Mouse (Mus musculus) lung, postnatal 36 days (tissue): ENCODE data around the gene Slc29a3.
"Not testable (repeated sequence)": the region's sequence is repeated elsewhere in the genome, so short reads cannot be mapped to it uniquely, and the experiment has no call there.

ENCODE experiments used
- DNase-seq: peaks from one replicate; pipeline ENCODE4 v3.0.0; 2022; ENCODE audit warnings: mixed read lengths

The Slc29a3 gene

DNA sequence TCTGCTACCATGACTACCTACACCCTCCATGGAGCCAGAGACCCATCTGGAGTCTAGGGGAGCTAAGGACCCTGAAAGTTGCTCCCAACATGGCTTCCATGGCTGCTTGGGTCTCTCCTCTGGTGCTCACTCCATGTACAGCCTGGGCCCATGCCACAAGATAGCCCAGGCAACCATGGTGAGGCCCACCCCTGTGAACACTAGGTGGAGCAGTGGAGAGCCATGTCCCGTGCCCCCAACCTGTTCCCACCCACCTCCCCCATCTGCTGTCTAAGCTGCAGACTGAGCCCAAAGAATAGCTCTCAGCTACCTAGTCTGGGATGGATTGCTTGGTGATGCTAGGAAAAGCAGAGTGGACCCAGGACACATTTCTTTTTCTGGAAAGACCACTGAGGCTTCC lies 29.2 kb downstream of the Slc29a3 start:
- no peak for DNase-seq

DNA sequence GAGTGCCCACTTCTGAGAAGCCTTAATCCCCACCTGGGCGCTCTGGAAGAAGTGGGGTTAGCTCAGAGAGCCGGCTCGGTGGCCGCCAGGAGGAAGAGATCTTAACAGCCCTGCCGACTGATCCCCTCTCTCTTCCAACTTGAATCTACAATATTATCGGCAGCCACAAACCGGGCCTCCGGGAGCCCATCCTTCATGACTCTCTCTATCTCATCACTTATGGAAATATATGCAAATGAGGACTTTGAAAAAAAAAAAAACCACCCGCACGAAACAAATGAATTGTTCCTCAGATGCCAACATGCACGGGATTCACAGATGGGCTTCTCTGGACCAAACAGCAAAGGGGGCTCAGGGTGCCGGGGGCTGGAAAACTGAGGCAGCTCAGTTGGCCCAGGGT lies 31.0 kb downstream of the Slc29a3 start:
- no peak for DNase-seq

DNA sequence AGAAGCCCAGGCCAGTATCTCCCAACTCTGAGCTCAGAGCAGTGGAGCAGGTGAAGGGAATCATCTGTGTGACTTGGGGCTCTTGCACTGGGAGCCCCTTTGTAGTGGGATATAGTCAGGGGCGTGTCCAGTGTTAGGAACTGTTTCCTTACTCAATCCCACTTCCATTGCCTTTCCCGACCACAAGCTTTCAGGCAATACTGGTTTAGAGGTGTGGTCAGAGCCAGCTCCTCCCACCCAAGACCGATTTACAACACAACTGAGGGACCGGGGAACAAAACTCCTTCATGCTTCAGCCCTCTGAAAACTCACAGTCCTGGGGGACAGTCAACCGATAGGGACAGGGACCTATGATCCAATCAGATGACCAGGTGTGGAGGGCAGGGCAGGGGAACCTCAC lies 32.1 kb downstream of the Slc29a3 start:
- no peak for DNase-seq

DNA sequence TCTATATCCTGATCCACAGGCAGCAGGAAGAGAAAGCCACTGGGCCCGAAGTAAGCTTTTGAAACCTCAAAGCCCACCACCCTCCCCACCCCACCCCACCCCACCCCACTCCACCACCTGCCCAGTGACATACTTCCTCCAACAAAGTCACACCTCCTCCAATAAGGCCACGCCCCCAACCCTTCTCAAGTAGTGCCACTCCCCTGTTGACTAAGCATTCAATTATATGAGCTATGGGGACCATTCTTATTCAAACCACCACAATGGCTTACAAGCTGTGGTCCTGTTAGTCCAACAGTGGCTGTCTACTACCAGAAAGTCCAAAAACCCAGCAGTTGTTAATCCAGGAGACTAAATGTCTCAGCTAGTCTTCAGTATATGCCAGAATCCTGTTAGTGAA lies 34.1 kb downstream of the Slc29a3 start:
- no peak for DNase-seq

DNA sequence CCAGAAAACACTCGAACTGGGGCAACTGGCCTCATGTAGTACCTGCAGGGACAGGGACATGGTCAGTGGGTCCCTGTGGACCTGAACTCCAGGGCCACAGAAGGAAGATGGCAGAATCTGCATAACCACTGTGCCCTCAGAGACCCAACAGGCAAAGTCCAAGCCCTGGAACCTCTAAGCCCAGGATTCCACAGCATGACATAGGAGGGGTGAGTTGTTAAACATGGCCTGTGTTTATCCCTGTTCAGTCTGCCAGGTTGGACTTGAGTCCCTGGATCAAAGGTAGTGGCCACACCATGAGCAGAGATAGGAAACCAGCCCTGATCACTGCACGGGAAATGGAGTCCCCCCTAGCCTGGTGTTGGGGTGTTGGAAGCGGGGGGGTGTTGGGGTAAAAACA lies 36.1 kb downstream of the Slc29a3 start:
- DNase-seq, result no peak

DNA sequence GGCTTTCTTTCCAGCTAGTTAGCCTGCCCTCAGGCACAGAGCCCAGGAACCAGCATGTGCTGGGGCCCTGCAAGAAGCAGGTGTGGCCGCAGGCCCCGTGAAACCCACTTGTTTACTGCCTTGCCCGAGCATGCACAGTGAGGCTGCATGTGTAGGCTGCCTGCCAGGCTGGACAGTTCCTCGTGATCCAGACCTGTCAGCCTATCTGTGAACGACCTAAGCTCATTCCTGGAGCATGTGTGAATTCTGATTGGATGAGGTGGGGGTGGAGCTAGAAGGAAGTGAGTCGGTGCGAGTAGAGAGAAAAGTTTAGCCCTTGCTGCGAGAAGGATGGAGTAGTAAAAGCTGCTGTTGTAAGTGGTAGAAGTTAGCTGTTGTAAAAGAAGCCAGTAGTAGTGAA lies 40.3 kb downstream of the Slc29a3 start:
- not testable (repeated sequence) for DNase-seq

DNA sequence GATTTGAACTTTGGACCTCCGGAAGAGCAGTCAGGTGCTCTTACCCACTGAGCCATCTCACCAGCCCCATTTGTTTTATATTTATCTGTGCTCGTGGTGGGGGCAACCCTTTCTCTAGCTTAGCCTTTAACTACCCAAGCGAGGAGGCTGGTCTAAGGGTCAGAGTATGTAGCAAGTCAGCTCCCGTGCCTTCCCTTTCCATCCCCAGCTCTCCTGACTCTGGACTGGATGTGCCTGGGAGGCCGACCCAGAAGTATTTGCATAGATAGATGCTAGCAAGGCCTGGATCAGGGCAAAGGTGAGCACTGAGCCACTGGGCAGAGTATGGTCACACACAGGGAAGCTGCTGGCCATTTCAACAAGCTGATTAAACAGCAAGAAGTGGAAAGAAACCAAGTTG lies 43.8 kb downstream of the Slc29a3 start:
- DNase-seq, result no peak

DNA sequence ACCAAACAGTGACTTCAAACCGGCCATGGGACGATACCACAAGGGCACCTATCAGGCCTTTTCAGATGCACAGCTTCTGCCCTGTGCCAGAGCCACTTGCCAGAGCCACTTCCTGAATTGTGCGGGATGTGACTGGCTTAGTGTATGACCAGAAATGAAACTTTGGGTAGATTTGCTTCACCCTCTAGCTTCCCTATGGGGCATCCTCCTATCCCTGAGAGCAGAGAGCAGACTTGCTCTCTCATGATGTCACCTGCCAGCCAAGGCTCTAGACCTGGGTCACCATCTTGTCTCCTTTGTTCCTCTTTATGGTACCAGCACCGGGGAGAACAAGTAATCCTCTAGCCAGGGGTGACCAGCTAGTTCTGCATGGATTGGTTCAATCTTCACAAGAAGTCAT lies 46.3 kb downstream of the Slc29a3 start:
- peak; percentile 6 for DNase-seq

DNA sequence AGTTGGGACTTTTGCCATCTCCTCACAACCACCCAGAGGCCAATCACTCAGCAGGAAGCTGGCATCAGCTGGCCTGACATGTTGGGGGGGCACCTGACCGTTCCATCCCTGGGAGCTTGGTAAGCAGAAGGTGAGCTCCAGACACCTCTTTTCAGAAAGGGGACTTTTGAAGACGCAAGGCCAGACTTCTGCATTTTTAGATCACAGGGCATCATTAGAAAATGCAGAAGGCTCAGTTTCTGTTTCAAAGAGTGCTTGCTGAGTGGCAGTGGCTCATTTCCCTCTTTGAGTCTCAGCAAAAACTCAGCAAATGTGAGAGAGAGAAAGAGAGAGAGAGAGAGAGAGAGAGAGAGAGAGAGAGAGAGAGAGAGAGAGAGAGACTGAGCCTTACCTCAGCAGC lies 47.5 kb downstream of the Slc29a3 start:
- no peak for DNase-seq

DNA sequence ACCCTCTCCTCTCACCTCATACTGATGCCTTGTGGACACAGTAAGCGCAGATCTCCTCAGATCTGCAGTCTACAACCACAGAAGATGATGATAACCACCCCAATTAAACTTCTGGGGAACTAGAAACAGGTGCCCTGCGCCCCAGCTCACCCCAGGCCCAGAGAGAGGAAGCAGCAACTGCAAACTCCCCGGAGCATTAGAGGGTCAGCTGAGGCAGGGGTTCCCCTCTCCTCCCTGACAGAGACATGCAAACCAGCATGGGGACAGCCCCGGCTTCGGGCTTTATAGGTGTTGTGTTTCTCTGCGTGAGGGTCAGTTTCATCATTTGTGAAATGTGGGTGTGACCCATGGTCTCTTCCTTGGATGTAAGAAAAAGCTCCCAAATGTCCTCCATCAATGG lies 54.8 kb downstream of the Slc29a3 start:
- no peak for DNase-seq

DNA sequence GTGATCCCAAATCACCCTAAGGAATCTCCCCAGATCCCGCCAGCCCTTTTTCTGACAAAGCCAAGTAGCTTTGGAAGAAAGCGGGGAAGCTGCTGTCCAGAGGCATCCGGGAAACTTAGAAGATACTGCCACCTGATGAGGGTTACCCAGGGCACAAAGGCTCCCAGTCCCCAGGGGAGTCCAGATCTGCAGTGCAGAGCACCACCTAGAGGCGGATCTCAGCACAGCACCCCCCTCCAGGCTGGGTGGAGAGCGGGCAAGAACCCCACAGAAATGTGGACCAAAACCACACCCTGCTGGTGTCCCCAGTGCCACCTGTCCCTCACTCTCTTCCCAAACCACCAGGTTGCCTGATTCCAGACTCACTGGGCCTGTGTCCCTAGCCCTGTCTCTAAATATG lies 55.6 kb downstream of the Slc29a3 start:
- peak; percentile 77 for DNase-seq

DNA sequence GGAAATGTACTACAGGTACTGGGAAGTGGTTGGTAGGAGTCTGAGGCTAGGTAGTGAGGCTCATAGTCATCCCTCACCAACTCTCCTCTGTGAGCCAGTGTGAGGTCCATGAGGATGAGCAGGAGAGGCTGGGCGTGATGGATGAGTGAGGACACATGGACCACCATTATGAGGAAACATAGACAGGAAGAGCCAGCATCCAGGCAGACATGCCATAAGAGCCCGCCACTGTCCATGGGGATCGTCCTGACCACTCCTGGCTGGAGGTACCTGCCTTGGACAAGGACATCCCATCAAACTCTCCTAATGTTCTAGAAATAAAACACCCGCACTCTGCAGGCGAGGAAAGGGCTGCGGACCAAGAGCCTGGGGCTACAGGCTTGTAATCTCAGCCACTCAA lies 56.2 kb downstream of the Slc29a3 start, which contains the start of gene Cdh23:
Gene Cdh23, minus strand, starts transcription at position 101 of the 400 bp plus-strand sequence.
- DNase-seq, result no peak

DNA sequence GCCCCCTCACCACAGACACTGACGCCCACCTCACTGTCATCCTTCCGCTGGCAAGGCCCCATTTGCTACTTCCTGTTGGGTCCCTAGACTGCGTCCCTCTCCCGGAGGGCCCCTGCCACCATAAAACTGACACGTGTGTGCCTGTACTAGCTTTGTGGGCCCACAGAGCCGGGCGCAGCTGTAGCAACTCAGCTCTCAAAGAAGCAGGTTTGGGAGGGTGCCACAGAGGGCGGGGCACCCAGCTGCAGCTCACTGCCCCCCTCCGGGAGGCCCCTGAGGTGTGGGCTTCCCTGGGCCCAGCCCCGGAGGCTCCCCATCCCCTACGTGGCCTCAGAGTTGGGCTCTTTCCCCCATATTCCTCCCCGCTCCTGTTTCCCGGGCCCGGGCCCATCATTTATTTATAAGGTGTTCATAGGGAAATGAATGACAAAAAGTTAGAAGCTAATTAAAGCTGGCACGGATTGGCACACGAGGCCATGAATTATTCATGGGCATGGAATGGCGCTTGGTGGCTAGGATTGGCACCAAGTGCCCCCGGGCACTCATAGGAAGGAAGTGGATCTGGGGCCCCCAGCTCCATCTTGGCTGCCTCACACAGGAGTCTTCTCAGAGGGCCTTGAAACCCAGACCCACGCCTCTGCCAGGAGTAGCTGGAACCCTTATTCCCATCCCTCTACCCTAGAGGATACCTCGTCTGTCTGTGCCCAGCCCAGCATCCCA lies 60.8 kb downstream of the Slc29a3 start:
- DNase-seq, result no peak

DNA sequence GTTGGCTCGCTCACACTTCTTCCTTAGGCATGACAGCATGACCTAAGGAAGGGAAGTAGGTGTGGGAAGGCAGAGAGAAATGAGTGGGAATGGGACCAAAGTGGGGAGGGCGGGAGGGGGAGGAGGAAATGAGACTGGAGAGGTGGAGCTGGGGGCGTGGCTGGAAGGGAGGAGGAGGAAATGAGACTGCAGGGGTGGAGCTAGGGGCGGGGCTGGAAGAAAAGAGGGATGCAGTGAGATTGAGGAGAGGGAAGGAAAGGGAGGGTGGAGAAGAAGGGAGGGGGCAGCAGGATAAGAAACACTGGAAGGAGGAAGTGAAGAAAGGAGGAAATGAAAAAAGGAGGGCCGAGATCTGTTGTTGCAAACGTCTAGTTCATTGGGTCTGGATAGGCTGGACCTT lies 61.6 kb downstream of the Slc29a3 start:
- peak; percentile 50 for DNase-seq

DNA sequence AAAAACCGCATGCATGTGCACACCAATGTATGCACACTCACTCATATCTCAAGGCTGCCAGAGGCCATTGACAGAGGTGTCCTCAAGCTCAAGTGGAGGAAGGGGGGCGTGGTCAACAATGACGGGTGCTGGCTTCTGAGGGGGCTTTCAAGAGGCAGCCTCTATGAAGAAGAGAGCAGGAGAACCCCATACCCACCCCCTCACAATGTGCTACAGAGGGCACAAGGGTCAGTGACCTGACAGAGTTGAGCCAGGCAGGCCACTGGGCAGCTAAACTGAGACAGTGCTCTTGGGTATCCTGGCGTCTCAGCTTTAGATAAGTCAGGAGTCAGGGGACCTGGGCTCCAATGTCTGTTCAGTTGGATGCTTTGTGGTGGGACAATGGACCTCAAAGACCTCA lies 63.2 kb downstream of the Slc29a3 start:
- no peak for DNase-seq

DNA sequence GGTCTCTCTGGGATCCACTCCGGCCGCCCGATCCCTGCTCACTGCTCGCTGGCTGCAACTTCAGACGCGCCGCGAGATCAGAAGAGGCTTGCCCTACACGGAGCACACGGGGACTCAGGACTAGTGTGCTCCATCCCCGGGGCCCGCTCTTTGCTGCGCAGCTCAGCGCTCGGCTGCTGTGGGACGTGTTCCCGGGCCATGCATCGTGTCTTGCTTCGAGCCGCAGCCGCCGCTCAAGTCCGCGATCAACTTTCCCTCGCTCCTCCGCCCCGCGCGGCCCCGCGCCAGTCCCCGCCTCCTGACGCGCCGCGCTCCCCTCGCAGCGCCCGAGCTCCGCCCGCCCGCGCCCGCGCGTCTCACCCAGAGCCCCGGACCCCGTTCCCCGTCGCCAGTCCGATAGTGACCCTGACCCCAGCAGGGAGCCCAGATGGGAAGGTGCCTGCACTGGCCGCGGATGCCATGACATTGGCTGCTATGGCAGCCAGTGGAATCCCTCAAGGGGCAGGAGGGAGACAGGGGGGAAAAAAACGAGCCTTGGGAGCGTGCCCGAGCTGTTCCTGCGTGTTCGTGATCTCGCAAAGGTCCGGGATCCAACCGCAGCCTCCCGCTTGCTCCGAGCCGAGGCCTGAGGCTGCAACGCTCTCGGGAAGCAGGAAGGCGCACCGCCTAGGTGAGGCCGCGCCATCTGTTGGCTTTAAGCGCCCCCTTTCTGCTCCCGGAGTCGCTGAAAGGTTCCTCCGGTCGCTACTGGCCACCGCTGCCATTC lies 65.4 kb downstream of the Slc29a3 start:
- DNase-seq, result peak; percentile 42

DNA sequence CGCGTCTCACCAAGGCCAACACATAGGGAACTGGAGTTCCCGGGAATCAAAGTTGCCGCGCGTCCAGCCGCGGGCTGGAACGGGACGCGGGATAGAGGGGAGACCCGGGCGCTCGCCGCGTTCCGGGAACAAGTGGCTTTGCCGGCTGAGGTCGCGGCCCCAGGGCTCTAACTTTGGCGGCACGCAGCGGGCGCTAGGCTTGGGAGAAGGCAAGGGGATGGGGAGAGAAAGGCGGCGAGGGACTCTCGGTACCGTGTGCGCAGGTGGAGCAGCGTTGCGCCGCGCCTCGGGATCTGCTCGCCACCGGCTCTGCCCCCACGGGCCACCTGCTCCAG lies 66.0 kb downstream of the Slc29a3 start:
- DNase-seq, result no peak

DNA sequence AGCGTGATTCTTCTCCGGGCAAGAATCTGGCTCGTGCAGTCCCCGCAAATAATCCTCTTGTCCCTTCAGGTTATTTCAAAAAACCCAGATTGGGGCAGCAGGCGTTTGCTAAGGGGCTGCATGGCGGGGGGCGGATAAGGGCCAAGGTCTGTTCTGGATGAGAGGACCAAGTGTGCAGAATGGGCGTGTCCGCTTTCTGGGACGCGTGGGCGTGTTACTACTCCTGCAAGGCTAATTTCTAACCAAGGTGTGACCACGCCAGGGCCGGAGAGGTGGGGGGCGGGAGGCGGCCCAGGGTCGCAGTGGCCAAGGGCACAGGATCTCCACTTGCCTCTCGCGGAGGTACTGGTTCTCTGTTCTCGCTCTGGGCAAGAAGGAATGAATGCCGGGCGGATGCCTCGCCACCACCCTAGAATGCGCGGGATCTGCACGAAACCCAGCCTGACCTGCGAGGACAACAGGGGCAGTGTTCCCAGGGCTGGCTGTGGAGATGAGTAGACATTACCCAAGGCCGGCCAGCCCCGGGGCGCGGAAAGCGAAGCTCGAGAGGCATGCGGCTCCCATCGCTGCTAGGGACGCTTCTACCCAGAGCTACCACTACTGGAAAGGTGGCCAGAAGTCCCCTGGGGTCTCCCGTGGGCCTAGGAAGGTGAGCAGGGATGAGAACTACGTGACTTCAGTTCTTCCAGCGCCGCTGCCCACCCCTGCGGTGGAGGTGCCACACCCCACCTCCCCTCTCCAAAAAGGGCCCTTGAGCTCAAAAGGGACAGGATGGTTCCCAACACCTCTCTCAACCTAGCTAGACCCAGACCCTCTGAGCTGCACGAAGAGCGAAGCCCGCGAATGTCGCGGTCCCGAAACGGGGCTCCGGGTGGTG lies 66.6 kb downstream of the Slc29a3 start:
- no peak for DNase-seq

DNA sequence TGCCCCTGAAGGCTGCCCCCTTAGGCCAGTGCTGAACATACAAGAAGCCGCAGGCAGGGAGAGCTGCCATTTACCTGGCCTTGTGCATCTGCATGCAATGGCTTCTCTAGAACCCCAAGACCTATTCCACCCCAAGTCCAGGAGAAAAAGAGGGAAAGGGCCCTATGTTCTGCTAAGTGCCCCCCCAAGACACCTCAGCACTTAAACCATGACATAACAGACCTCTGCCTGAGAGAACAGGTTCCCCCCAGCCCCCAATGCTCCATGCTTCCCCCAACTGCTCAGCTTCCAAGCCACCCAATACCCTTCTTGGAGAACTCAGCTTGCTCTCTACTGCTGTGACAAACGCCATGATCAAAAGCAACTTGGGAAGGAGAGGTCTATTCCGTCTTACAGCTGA lies 73.7 kb downstream of the Slc29a3 start:
- no peak for DNase-seq

DNA sequence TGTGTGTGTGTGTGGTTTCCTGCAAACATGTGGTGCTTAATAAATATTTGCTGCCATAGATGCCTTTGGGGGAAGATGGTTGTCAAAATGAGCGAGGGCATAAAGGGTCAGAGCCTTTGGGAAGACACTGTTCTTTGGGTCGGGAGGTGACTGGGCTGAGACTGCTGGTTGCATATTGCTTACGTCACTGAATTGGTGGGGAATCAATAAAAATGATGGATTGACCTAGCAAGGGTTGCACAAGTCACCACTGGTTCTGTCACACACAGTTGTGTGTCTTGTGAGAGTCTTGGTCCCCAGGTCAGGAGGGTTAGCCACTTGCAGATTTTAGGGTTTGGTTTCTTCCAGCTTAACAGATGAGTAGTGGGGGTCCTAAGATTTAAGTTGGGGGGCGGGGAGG lies 75.3 kb downstream of the Slc29a3 start:
- no peak for DNase-seq

DNA sequence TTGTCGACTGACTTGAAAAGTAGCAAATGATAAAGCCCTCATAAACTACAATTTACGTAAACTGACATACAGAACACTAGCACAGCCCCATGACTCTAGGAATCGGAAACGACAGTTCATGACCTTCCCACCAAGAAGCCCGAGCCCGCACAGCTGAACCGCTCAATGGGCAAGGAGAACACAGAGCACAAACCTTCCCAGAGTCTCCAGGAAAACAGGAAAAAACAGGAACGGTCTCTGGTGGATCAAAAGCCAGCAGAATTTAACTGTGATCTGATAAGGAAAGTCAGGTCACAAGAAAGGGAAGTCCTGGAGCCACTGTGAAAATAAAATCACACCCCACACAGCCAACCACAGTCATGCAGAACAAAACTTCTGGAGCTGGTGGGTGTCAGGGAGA lies 82.4 kb downstream of the Slc29a3 start:
- DNase-seq, result no peak

DNA sequence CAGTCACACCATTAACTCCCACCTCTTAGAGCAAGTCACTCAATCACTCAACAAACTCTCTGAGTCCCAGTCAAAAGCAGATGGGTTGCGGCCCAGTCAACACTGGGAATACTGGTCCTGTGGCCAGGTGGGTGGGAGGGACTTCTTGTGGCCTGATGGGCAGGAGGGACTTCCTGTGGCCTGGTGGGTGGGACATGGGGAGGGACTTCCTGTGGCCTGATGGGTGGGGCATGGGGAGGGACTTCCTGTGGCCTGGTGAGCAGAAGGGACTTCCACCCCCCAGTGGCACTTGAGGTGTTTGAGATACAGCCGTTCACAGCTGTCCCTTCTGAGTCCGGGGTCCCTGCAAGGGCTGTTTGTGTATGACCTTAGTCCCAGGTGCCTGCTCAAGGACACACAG lies 84.0 kb downstream of the Slc29a3 start:
- DNase-seq, result no peak
